Mouse (Mus musculus) heart, embryonic 14.5 days (tissue): ENCODE results near the gene Haghl. TPM values are rescaled to one million over a fixed set of nuclear protein-coding genes. Genes with fewer than 3 reads are reported as not detected.

ENCODE experiments used
- ATAC-seq: fragments of 200-750 bp; cut with Nextera tagmentation; 2 replicates; pipeline ENCODE4 v1.8.0; 2017; ENCODE audit warnings: low read depth, moderate TSS enrichment; ENCODE audit not compliant: insufficient number of reproducible peaks, insufficient read depth, low FRiP score
- H3K27ac ChIP-seq, 2 experiments: fragments of 200-500 bp in 1 of 2; fragments of 300-500 bp in 1 of 2; sonication (generic) in 1 of 2; replicated peaks in 1 of 2; 2 replicates each; pipeline ENCODE4 v1.5.1; 2012 to 2014; ENCODE audit warnings: low read depth in 2 of 2, low read length in 2 of 2, control low read depth in 1 of 2, mild to moderate bottlenecking in 1 of 2, mixed read lengths in 1 of 2; ENCODE audit not compliant: control insufficient read depth in 1 of 2, insufficient read depth in 1 of 2
- H3K27me3 ChIP-seq: fragments of 300-500 bp; sonication (generic); 2 replicates; pipeline ENCODE4 v1.6.1; 2014; ENCODE audit warnings: mild to moderate bottlenecking, low read length, control low read depth; ENCODE audit not compliant: control insufficient read depth, insufficient read depth
- H3K36me3 ChIP-seq: fragments of 300-500 bp; sonication (generic); 2 replicates; pipeline ENCODE4 v1.6.1; 2014; ENCODE audit warnings: mild to moderate bottlenecking, control low read depth, low read length, mixed read lengths; ENCODE audit not compliant: control insufficient read depth, insufficient read depth
- H3K4me1 ChIP-seq, 2 experiments: fragments of 200-500 bp in 1 of 2; fragments of 300-500 bp in 1 of 2; sonication (generic) in 1 of 2; 2 replicates each; pipeline ENCODE4 v1.6.1; 2012 to 2014; ENCODE audit warnings: low read length in 2 of 2, control low read depth in 1 of 2, mixed read lengths in 1 of 2; ENCODE audit not compliant: control insufficient read depth in 2 of 2, insufficient read depth in 2 of 2
- H3K4me2 ChIP-seq: fragments of 300-500 bp; sonication (generic); 2 replicates; pipeline ENCODE4 v1.6.1; 2014; ENCODE audit warnings: mild to moderate bottlenecking, low read length
- H3K4me3 ChIP-seq, 2 experiments: fragments of 200-500 bp in 1 of 2; fragments of 300-500 bp in 1 of 2; sonication (generic) in 1 of 2; 2 replicates each; pipeline ENCODE4 v1.5.1; 2012 to 2014; ENCODE audit warnings: low read length in 2 of 2, mild to moderate bottlenecking in 2 of 2, control low read depth in 1 of 2, low read depth in 1 of 2, moderate library complexity in 1 of 2; ENCODE audit not compliant: control insufficient read depth in 1 of 2, insufficient read depth in 1 of 2
- H3K9ac ChIP-seq: fragments of 300-500 bp; sonication (generic); 2 replicates; pipeline ENCODE4 v1.6.1; 2014; ENCODE audit warnings: mild to moderate bottlenecking, low read length
- H3K9me3 ChIP-seq: fragments of 300-500 bp; sonication (generic); 2 replicates; pipeline ENCODE4 v1.6.1; 2016; ENCODE audit warnings: low read length, control low read depth; ENCODE audit not compliant: control insufficient read depth
- WGBS: fragments of 180-500 bp; shearing (Covaris S2); extraction: QIAGEN DNeasy Blood & Tissue Kit; methylation state at CpG from one replicate; pipeline ENCODE4 v1.1.7; 2014; 5-methylcytosine and 5-hydroxymethylcytosine counted together
- microRNA-seq: library from miRNA; unstranded; fragments of <30 nt; microRNA quantifications from one replicate; pipeline ENCODE4, GENCODE M21; 2016
- polyA plus RNA-seq: library from polyadenylated mRNA; unstranded; fragments of >200 nt; fragmentation: Nextera tagmentation; extraction: Ambion mirVana; gene quantifications from 2 replicates; pipeline ENCODE4 v1.2.1, GENCODE M21; 2014

The Haghl gene
- polyA plus RNA-seq, 1 experiment from 2014 or later, result 60.2 TPM

DNA sequence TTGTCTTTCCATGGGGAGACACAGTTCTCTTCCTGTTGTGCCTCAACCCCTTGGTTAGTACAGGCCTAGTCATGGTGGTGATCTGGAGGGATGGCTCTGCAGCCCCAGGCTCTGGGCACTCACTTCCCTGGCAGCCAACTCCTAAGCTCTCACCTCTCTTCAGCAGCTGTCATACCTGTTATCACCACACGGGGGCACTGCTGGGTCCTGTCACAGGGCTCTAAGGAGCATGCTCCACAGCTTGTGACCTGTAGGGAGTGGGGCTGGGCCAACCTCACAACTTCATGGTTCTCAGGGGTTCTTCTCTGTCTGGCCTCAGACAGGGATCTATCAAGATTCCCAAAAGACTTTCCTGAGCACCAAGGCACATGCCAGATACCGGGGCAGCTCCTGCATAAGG, 53.4 kb downstream of the Haghl start:
- H3K36me3 ChIP-seq, result peaks cover 27% of the 10 kb centered on the region
- ATAC-seq, result no peak
- H3K27me3 ChIP-seq, result no peaks in the 10 kb centered on the region
- WGBS, result 13% methylated on average over 2 of the region's 2 CpGs
- no peak overlapping the region for H3K4me2 ChIP-seq
- no peaks in the 10 kb centered on the region for H3K9me3 ChIP-seq
- H3K9ac ChIP-seq, result no peak overlapping the region
- H3K4me1 ChIP-seq, result peaks cover 4 to 10% of the 10 kb centered on the region in 2 experiments; a peak in 3 of 4 replicates
- no peak overlapping the region for H3K27ac ChIP-seq
- no peak overlapping the region for H3K4me3 ChIP-seq

Small RNAs within 50 kb of the gene (microRNA-seq; reads per million reads assigned to microRNA genes)
- gene Gm25083, result not detected
- 1.7 reads per million for gene Mir3082
- not detected for gene Mir6966

Other genes with a start within 250 kb of the Haghl start
- gene Sox8, start 215.0 kb downstream of the Haghl start, polyA plus RNA-seq, result 0.44 and 0.70 TPM in 2 replicates
- 36.3 and 37.8 TPM in 2 replicates for gene Lmf1, start 206.6 kb downstream of the Haghl start, polyA plus RNA-seq
- 2.4 and 3.7 TPM in 2 replicates for gene Gng13, start 68.5 kb downstream of the Haghl start, polyA plus RNA-seq
- 8.0 and 9.5 TPM in 2 replicates for gene Chtf18, start 58.3 kb downstream of the Haghl start, polyA plus RNA-seq
- gene Rpusd1, start 58.0 kb downstream of the Haghl start, polyA plus RNA-seq, result 12.0 and 13.4 TPM in 2 replicates
- not detected in 2 replicates for gene Mslnl, start 49.6 kb downstream of the Haghl start, polyA plus RNA-seq
- 31.9 and 34.7 TPM in 2 replicates for gene Msln, start 31.3 kb downstream of the Haghl start, polyA plus RNA-seq
- 36.6 and 37.2 TPM in 2 replicates for gene Narfl, start 11.9 kb downstream of the Haghl start, polyA plus RNA-seq
- 0.09 TPM in 1 of 2 replicates, not detected in the other for gene Ccdc78, start 907 bp upstream of the Haghl start, polyA plus RNA-seq
- gene Fam173a, start 7.2 kb upstream of the Haghl start, polyA plus RNA-seq, result 58.4 and 76.0 TPM in 2 replicates
- not detected in 2 replicates for gene AC134908.4, start 10.0 kb upstream of the Haghl start, polyA plus RNA-seq
- 3.3 and 10.1 TPM in 2 replicates for gene Metrn, start 11.5 kb upstream of the Haghl start, polyA plus RNA-seq
- 0.85 and 1.1 TPM in 2 replicates for gene Fbxl16, start 23.4 kb upstream of the Haghl start, polyA plus RNA-seq
- gene Wdr24, start 38.0 kb upstream of the Haghl start, polyA plus RNA-seq, result 15.2 and 17.3 TPM in 2 replicates
- gene Jmjd8, start 43.2 kb upstream of the Haghl start, polyA plus RNA-seq, result 28.8 and 30.0 TPM in 2 replicates
- 282 and 298 TPM in 2 replicates for gene Stub1, start 47.7 kb upstream of the Haghl start, polyA plus RNA-seq
- gene Rhbdl1, start 51.6 kb upstream of the Haghl start, polyA plus RNA-seq, result 1.2 and 1.5 TPM in 2 replicates
- gene Gm20683, start 56.1 kb upstream of the Haghl start, polyA plus RNA-seq, result 1.2 and 1.9 TPM in 2 replicates
- gene Rhot2, start 59.2 kb upstream of the Haghl start, polyA plus RNA-seq, result 11.5 and 12.7 TPM in 2 replicates
- gene Wdr90, start 75.8 kb upstream of the Haghl start, polyA plus RNA-seq, result 8.2 and 8.6 TPM in 2 replicates
- 164 and 184 TPM in 2 replicates for gene Mcrip2, start 83.1 kb upstream of the Haghl start, polyA plus RNA-seq
- 36.7 and 41.7 TPM in 2 replicates for gene Mettl26, start 89.4 kb upstream of the Haghl start, polyA plus RNA-seq
- 0.27 and 0.53 TPM in 2 replicates for gene Wfikkn1, start 95.2 kb upstream of the Haghl start, polyA plus RNA-seq
- 7.5 and 8.8 TPM in 2 replicates for gene Rab40c, start 134.1 kb upstream of the Haghl start, polyA plus RNA-seq
- gene Pigq, start 159.3 kb upstream of the Haghl start, polyA plus RNA-seq, result 61.8 and 62.7 TPM in 2 replicates
- 0.09 TPM in 1 of 2 replicates, not detected in the other for gene Nhlrc4, start 159.3 kb upstream of the Haghl start, polyA plus RNA-seq
- 0.09 TPM in 1 of 2 replicates, not detected in the other for gene A930017K11Rik, start 166.9 kb upstream of the Haghl start, polyA plus RNA-seq
- gene Capn15, start 200.1 kb upstream of the Haghl start, polyA plus RNA-seq, result 11.2 and 11.3 TPM in 2 replicates